ENCODE assay signal across 9 mouse cellular contexts in genomic region chr9:30140188-30140587, GRCm38 (mm10).
DNase-seq lines count a peak whose midpoint lies in the region; ATAC-seq and TF ChIP-seq lines count a peak whose summit lies in the region.
"Had no signal": no experiment of that assay in that cellular context is flagged by ENCODE, and none has a peak within 500 bp of the region (broad histone marks: within the 10 kb centered on the region; RNA-seq: fewer than 3 reads in every experiment).

No protein-coding gene starts in this region.

- no peak overlapping the region for H3K4me3 ChIP-seq in cortical plate, adult 2 months (ENCODE audit: insufficient read depth, low read length)
- H3K4me3 ChIP-seq in heart, embryonic 12.5 days: no peak overlapping the region
- no peak overlapping the region for H3K4me3 ChIP-seq in layer of hippocampus, adult 2 months
- no peak overlapping the region for H3K4me3 ChIP-seq in stomach, postnatal 0 days (ENCODE audit: low read depth, low read length)

- no peak for TF ChIP-seq POLR2A in cortical plate, adult 2 months (IDR thresholded peaks at IDR 0.05; ENCODE audit: extremely low read depth, insufficient read depth, low read length)

- WGBS in heart, embryonic 12.5 days: 28% methylated on average over 3 of the region's 3 CpGs
- 18% methylated on average over 3 of the region's 3 CpGs for WGBS in stomach, postnatal 0 days

- peaks cover 9% of the 10 kb centered on the region for H3K4me1 ChIP-seq in cortical plate, adult 2 months (ENCODE audit: control insufficient read depth, insufficient read depth, low read length)
- H3K4me1 ChIP-seq in heart, embryonic 12.5 days (replicated peaks): peaks cover 18% of the 10 kb centered on the region
- no peaks in the 10 kb centered on the region; the same call in none of the 2 replicates for H3K4me1 ChIP-seq in stomach, postnatal 0 days (replicated peaks; ENCODE audit: control insufficient read depth, insufficient read depth)

- peak overlapping the region; percentile 60; the same call in 1 of the 2 replicates for H3K27ac ChIP-seq in cortical plate, adult 2 months (ENCODE audit: insufficient read depth, low read length)
- no peak overlapping the region for H3K27ac ChIP-seq in heart, embryonic 12.5 days (ENCODE audit: poor library complexity, severe bottlenecking)
- no peak overlapping the region for H3K27ac ChIP-seq in layer of hippocampus, adult 2 months
- H3K27ac ChIP-seq in stomach, postnatal 0 days (replicated peaks): no peak overlapping the region
- H3K27ac ChIP-seq: liver, embryonic 14.5 days had no signal

- no peaks in the 10 kb centered on the region for H3K9me3 ChIP-seq in heart, embryonic 12.5 days (replicated peaks)
- no peaks in the 10 kb centered on the region for H3K9me3 ChIP-seq in stomach, postnatal 0 days (ENCODE audit: control insufficient read depth, low read length)

- no peak for TF ChIP-seq CTCF in cortical plate, adult 2 months (IDR thresholded peaks at IDR 0.05; ENCODE audit: extremely low read depth, insufficient read depth, low read length)
- TF ChIP-seq CTCF in layer of hippocampus, adult 2 months (conservative IDR thresholded peaks at IDR 0.05): no peak
- no peak for TF ChIP-seq CTCF in stomach, postnatal 0 days (IDR thresholded peaks at IDR 0.05; ENCODE audit: low read depth)

- peak; percentile 59; the same call in 1 of the 2 replicates for ATAC-seq in heart, embryonic 12.5 days (ENCODE audit: insufficient number of reproducible peaks, low FRiP score)
- no peak for ATAC-seq in stomach, postnatal 0 days (ENCODE audit: low FRiP score, low TSS enrichment)

- peaks cover 5% of the 10 kb centered on the region; the same call in 1 of the 2 replicates for H3K27me3 ChIP-seq in heart, embryonic 12.5 days (replicated peaks)
- H3K27me3 ChIP-seq in stomach, postnatal 0 days (ENCODE audit: control insufficient read depth, insufficient read depth, low read length): no peaks in the 10 kb centered on the region

- no peaks in the 10 kb centered on the region for H3K36me3 ChIP-seq in heart, embryonic 12.5 days
- no peaks in the 10 kb centered on the region for H3K36me3 ChIP-seq in stomach, postnatal 0 days (ENCODE audit: control insufficient read depth, insufficient read depth, low read length)

- no peak for TF ChIP-seq EP300 in stomach, postnatal 0 days (optimal IDR thresholded peaks at IDR 0.05)

- H3K4me2 ChIP-seq in heart, embryonic 12.5 days: no peak overlapping the region
- no peak overlapping the region for H3K4me2 ChIP-seq in stomach, postnatal 0 days (replicated peaks; ENCODE audit: low read depth)

- peak; percentile 6 for DNase-seq in retina, adult 2 months (ENCODE audit: low read depth, low spot score)
- DNase-seq in retina, embryonic 14.5 days (ENCODE audit: low spot score): no peak
- peak; percentile 77 to 80 for DNase-seq in layer of hippocampus, adult 2 months (ENCODE audit: low spot score in 2 of 2)
- DNase-seq in lung, postnatal 14 days: peak; percentile 84
- DNase-seq in stomach, postnatal 0 days (ENCODE audit: low spot score): peak; percentile 46
- DNase-seq in yolk sac, embryonic 10.5 days (ENCODE audit: low spot score): no peak

- H3K9ac ChIP-seq in heart, embryonic 12.5 days: no peak overlapping the region
- H3K9ac ChIP-seq in stomach, postnatal 0 days (ENCODE audit: low read length): no peak overlapping the region
- H3K9ac ChIP-seq: liver, embryonic 14.5 days had no signal

Comparison
In these comparisons a context has a peak if more than half of its experiments do, and no peak if none do; other contexts are left out.
1. DNase-seq: peak in retina, adult 2 months (single experiment), layer of hippocampus, adult 2 months (2 of 2), lung, postnatal 14 days (single experiment) and stomach, postnatal 0 days (single experiment); none in retina, embryonic 14.5 days (single experiment) and yolk sac, embryonic 10.5 days (single experiment).